Mouse (Mus musculus) ES-E14 (cell line): ENCODE results near the gene Sdk2.

Source experiments
- MAFK ChIP-seq: IDR thresholded peaks from 2 replicates; pipeline ENCODE4 v1.6.1; 2014; ENCODE audit warnings: mild to moderate bottlenecking, low read depth, low read length, inconsistent platforms; ENCODE audit not compliant: insufficient read depth
- ZNF384 ChIP-seq: IDR thresholded peaks from 2 replicates; pipeline ENCODE4 v1.6.1; 2012; ENCODE audit warnings: low read depth, low read length, inconsistent platforms

DNA sequence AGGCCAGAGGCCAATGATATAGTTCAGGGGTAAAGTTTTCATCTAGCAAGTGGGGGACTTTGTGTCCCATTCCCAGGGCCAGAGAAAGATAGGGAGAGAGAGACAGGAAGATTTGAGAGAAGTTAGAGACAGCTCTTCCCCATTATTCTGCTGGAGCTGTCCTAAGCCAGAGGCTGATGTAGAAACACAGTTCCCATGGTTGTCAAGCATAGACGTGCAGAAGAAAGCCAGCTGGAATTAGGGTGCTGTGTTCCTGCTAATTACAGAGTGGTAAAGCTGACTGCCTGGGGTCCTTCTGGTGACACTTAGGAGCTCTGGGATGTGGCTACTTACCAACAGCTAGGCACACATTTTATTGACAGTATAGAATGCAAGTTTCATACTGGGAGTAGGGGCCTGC is 277.7 kb downstream of the Sdk2 start:
- TF ChIP-seq MAFK (no peak), ZNF384 (no peak)
